Mouse (Mus musculus) CH12F3 (cell line): ENCODE results near the gene Eno1.
"Not testable (repeated sequence)": the region's sequence is repeated elsewhere in the genome, so short reads cannot be mapped to it uniquely, and the experiment has no call there.

Source experiments
- in situ Hi-C: fragments of 300-500 bp; cut with MboI; formaldehyde crosslinking; loops from 2 replicates; pipeline ENCODE4 v1.14.3; 2020; ENCODE audit warnings: low sequenced_read_pairs

The Eno1 gene

GRCm38 (mm10) chr4:150280002-150280401 lies 43.5 kb downstream of the Eno1 start:
- in situ Hi-C loops, result no loop called here

GRCm38 (mm10) chr4:150280459-150280858 lies 43.9 kb downstream of the Eno1 start:
- in situ Hi-C loops, result no loop called here

GRCm38 (mm10) chr4:150281018-150281761 lies 44.7 kb downstream of the Eno1 start, which contains the start of gene Rere:
Gene Rere, plus strand, starts transcription at chr4:150281646.
- in situ Hi-C loops, result no loop called here

GRCm38 (mm10) chr4:150281891-150282630 lies 45.5 kb downstream of the Eno1 start:
- in situ Hi-C loops, result no loop called here

GRCm38 (mm10) chr4:150282631-150283334 lies 46.3 kb downstream of the Eno1 start:
- in situ Hi-C loops, result no loop called here

- in situ Hi-C loops, result no loop called here
Observed at GRCm38 (mm10) chr4:150283335-150283638, 46.8 kb downstream of the Eno1 start.

- in situ Hi-C loops, result no loop called here
Observed at GRCm38 (mm10) chr4:150283993-150284392, 47.5 kb downstream of the Eno1 start.

GRCm38 (mm10) chr4:150286980-150287379 lies 50.5 kb downstream of the Eno1 start:
- in situ Hi-C loops, result no loop called here

GRCm38 (mm10) chr4:150287463-150287862 lies 50.9 kb downstream of the Eno1 start:
- in situ Hi-C loops, result not testable (repeated sequence)

GRCm38 (mm10) chr4:150291900-150292299 lies 55.4 kb downstream of the Eno1 start:
- in situ Hi-C loops, result no loop called here

GRCm38 (mm10) chr4:150294870-150295269 lies 58.3 kb downstream of the Eno1 start:
- in situ Hi-C loops, result no loop called here

GRCm38 (mm10) chr4:150295966-150296365 lies 59.4 kb downstream of the Eno1 start:
- in situ Hi-C loops, result no loop called here
